Mouse (Mus musculus) spleen, postnatal 14 days (tissue): ENCODE measurements around the gene Amfr.

Experiments used
- DNase-seq, 2 experiments: peaks; one replicate each; pipeline ENCODE4 v3.0.0; 2021 to 2022; ENCODE audit warnings: low spot score in 2 of 2

Gene Amfr

GRCm38 (mm10) chr8:93981679-93982215, 30.9 kb downstream of the Amfr start:
- DNase-seq = no peak

GRCm38 (mm10) chr8:93980141-93980540, 32.5 kb downstream of the Amfr start:
- DNase-seq = no peak

GRCm38 (mm10) chr8:93976446-93977211, 36.0 kb downstream of the Amfr start:
- DNase-seq = no peak

- DNase-seq = no peak
Observed at GRCm38 (mm10) chr8:93975358-93975757, 37.3 kb downstream of the Amfr start.

GRCm38 (mm10) chr8:93974602-93975186, 37.9 kb downstream of the Amfr start:
- DNase-seq = no peak

- no peak for DNase-seq
Observed at GRCm38 (mm10) chr8:93973831-93974375, 38.7 kb downstream of the Amfr start.

- DNase-seq = no peak
Observed at GRCm38 (mm10) chr8:93972971-93973734, 39.5 kb downstream of the Amfr start.

GRCm38 (mm10) chr8:93972211-93972610, 40.4 kb downstream of the Amfr start:
- no peak for DNase-seq

- DNase-seq = no peak
Observed at GRCm38 (mm10) chr8:93971451-93971850, 41.2 kb downstream of the Amfr start.

GRCm38 (mm10) chr8:93969626-93970340, 42.9 kb downstream of the Amfr start:
- no peak for DNase-seq

- DNase-seq = no peak
Observed at GRCm38 (mm10) chr8:93968293-93968692, 44.3 kb downstream of the Amfr start.

GRCm38 (mm10) chr8:93960909-93961308, 51.7 kb downstream of the Amfr start:
- no peak for DNase-seq

- DNase-seq = no peak
Observed at GRCm38 (mm10) chr8:93958402-93958801, 54.2 kb downstream of the Amfr start.

- no peak for DNase-seq
Observed at GRCm38 (mm10) chr8:93952511-93952910, 60.1 kb downstream of the Amfr start.

GRCm38 (mm10) chr8:93950133-93950532, 62.5 kb downstream of the Amfr start:
- DNase-seq = no peak

GRCm38 (mm10) chr8:93946397-93946796, 66.2 kb downstream of the Amfr start:
- DNase-seq = no peak

GRCm38 (mm10) chr8:93945781-93946180, 66.9 kb downstream of the Amfr start:
- DNase-seq = no peak

- no peak for DNase-seq
Observed at GRCm38 (mm10) chr8:93941636-93942054, 71.0 kb downstream of the Amfr start.

GRCm38 (mm10) chr8:93940542-93941423, 71.9 kb downstream of the Amfr start:
- no peak for DNase-seq

GRCm38 (mm10) chr8:93938193-93938592, 74.4 kb downstream of the Amfr start:
- no peak for DNase-seq
